Mouse (Mus musculus): ENCODE results near the gene Erc2. TPM values are rescaled to one million over a fixed set of nuclear protein-coding genes. Genes with fewer than 3 reads are reported as not detected.

The Erc2 gene
- polyA plus RNA-seq, 1 experiment from 2014 or later = 7.3 TPM

GRCm38 (mm10) chr14:28301251-28301650, 679.0 kb downstream of the Erc2 start:
- Histone ChIP-seq H3K27me3 (ENCODE audit: control insufficient read depth, insufficient read depth, low read length) (no peaks in the 10 kb centered on the region), H3K4me1 (ENCODE audit: control insufficient read depth, insufficient read depth, low read length) (no peaks in the 10 kb centered on the region), H3K36me3 (ENCODE audit: control insufficient read depth, insufficient read depth, low read length) (no peaks in the 10 kb centered on the region), H3K9me3 (ENCODE audit: control insufficient read depth, low read length) (no peaks in the 10 kb centered on the region), H3K4me3 (ENCODE audit: low read length) (no peak overlapping the region), H3K27ac (ENCODE audit: low read depth, low read length) (no peak overlapping the region), H3K9ac (ENCODE audit: low read depth, low read length) (no peak overlapping the region), H3K4me2 (replicated peaks; ENCODE audit: low read depth, low read length) (no peak overlapping the region)
- no peak for ATAC-seq (ENCODE audit: low FRiP score, low TSS enrichment)
- 38% methylated on average over 5 of the region's 5 CpGs for WGBS

GRCm38 (mm10) chr14:28304131-28304530, 681.9 kb downstream of the Erc2 start:
- no peak overlapping the region for H3K9ac ChIP-seq (ENCODE audit: low read depth, low read length)
- H3K4me2 ChIP-seq (replicated peaks; ENCODE audit: low read depth, low read length) = no peak overlapping the region
- no peaks in the 10 kb centered on the region for H3K4me1 ChIP-seq (ENCODE audit: control insufficient read depth, insufficient read depth, low read length)
- 72% methylated on average over 5 of the region's 5 CpGs for WGBS
- H3K36me3 ChIP-seq (ENCODE audit: control insufficient read depth, insufficient read depth, low read length) = no peaks in the 10 kb centered on the region
- H3K27me3 ChIP-seq (ENCODE audit: control insufficient read depth, insufficient read depth, low read length) = no peaks in the 10 kb centered on the region
- no peak overlapping the region for H3K27ac ChIP-seq (ENCODE audit: low read depth, low read length)
- H3K4me3 ChIP-seq (ENCODE audit: low read length) = no peak overlapping the region
- no peak for ATAC-seq (ENCODE audit: low FRiP score, low TSS enrichment)
- no peaks in the 10 kb centered on the region for H3K9me3 ChIP-seq (ENCODE audit: control insufficient read depth, low read length)

- ATAC-seq (ENCODE audit: low FRiP score, low TSS enrichment) = no peak
- no peak overlapping the region for H3K9ac ChIP-seq (ENCODE audit: low read depth, low read length)
- WGBS = 84% methylated on average over 1 of the region's 1 CpGs
- no peaks in the 10 kb centered on the region for H3K4me1 ChIP-seq (ENCODE audit: control insufficient read depth, insufficient read depth, low read length)
- no peaks in the 10 kb centered on the region for H3K27me3 ChIP-seq (ENCODE audit: control insufficient read depth, insufficient read depth, low read length)
- no peak overlapping the region for H3K27ac ChIP-seq (ENCODE audit: low read depth, low read length)
- H3K36me3 ChIP-seq (ENCODE audit: control insufficient read depth, insufficient read depth, low read length) = no peaks in the 10 kb centered on the region
- no peak overlapping the region for H3K4me3 ChIP-seq (ENCODE audit: low read length)
- H3K9me3 ChIP-seq (ENCODE audit: control insufficient read depth, low read length) = no peaks in the 10 kb centered on the region
- no peak overlapping the region for H3K4me2 ChIP-seq (replicated peaks; ENCODE audit: low read depth, low read length)
These were observed 686.4 kb downstream of the Erc2 start for GRCm38 (mm10) chr14:28308661-28309060.

- H3K9ac ChIP-seq (ENCODE audit: low read depth, low read length) = no peak overlapping the region
- H3K9me3 ChIP-seq (ENCODE audit: control insufficient read depth, low read length) = no peaks in the 10 kb centered on the region
- no peaks in the 10 kb centered on the region for H3K36me3 ChIP-seq (ENCODE audit: control insufficient read depth, insufficient read depth, low read length)
- WGBS = 43% methylated on average over 7 of the region's 7 CpGs
- no peaks in the 10 kb centered on the region for H3K4me1 ChIP-seq (ENCODE audit: control insufficient read depth, insufficient read depth, low read length)
- no peak overlapping the region for H3K4me3 ChIP-seq (ENCODE audit: low read length)
- H3K27ac ChIP-seq (ENCODE audit: low read depth, low read length) = no peak overlapping the region
- ATAC-seq (ENCODE audit: low FRiP score, low TSS enrichment) = no peak
- no peaks in the 10 kb centered on the region for H3K27me3 ChIP-seq (ENCODE audit: control insufficient read depth, insufficient read depth, low read length)
- H3K4me2 ChIP-seq (replicated peaks; ENCODE audit: low read depth, low read length) = no peak overlapping the region
These were observed 694.6 kb downstream of the Erc2 start for GRCm38 (mm10) chr14:28316851-28317250.

GRCm38 (mm10) chr14:28321916-28322534, 699.8 kb downstream of the Erc2 start:
- ATAC-seq (ENCODE audit: low FRiP score, low TSS enrichment) = no peak
- H3K27me3 ChIP-seq (ENCODE audit: control insufficient read depth, insufficient read depth, low read length) = no peaks in the 10 kb centered on the region
- H3K4me3 ChIP-seq (ENCODE audit: low read length) = no peak overlapping the region
- H3K36me3 ChIP-seq (ENCODE audit: control insufficient read depth, insufficient read depth, low read length) = no peaks in the 10 kb centered on the region
- H3K9ac ChIP-seq (ENCODE audit: low read depth, low read length) = no peak overlapping the region
- no peak overlapping the region for H3K4me2 ChIP-seq (replicated peaks; ENCODE audit: low read depth, low read length)
- no peaks in the 10 kb centered on the region for H3K4me1 ChIP-seq (ENCODE audit: control insufficient read depth, insufficient read depth, low read length)
- H3K9me3 ChIP-seq (ENCODE audit: control insufficient read depth, low read length) = no peaks in the 10 kb centered on the region
- H3K27ac ChIP-seq (ENCODE audit: low read depth, low read length) = no peak overlapping the region
- WGBS = 81% methylated on average over 5 of the region's 5 CpGs

- Histone ChIP-seq H3K36me3 (ENCODE audit: control insufficient read depth, insufficient read depth, low read length) (no peaks in the 10 kb centered on the region), H3K9ac (ENCODE audit: low read depth, low read length) (no peak overlapping the region), H3K27ac (ENCODE audit: low read depth, low read length) (no peak overlapping the region), H3K4me3 (ENCODE audit: low read length) (no peak overlapping the region), H3K27me3 (ENCODE audit: control insufficient read depth, insufficient read depth, low read length) (no peaks in the 10 kb centered on the region), H3K4me1 (ENCODE audit: control insufficient read depth, insufficient read depth, low read length) (no peaks in the 10 kb centered on the region), H3K4me2 (replicated peaks; ENCODE audit: low read depth, low read length) (no peak overlapping the region), H3K9me3 (ENCODE audit: control insufficient read depth, low read length) (no peaks in the 10 kb centered on the region)
- WGBS = 79% methylated on average over 2 of the region's 2 CpGs
- no peak for ATAC-seq (ENCODE audit: low FRiP score, low TSS enrichment)
These were observed 701.0 kb downstream of the Erc2 start for GRCm38 (mm10) chr14:28323243-28323642.

- Histone ChIP-seq H3K27ac (ENCODE audit: low read depth, low read length) (no peak overlapping the region), H3K27me3 (ENCODE audit: control insufficient read depth, insufficient read depth, low read length) (no peaks in the 10 kb centered on the region), H3K4me3 (ENCODE audit: low read length) (no peak overlapping the region), H3K9me3 (ENCODE audit: control insufficient read depth, low read length) (no peaks in the 10 kb centered on the region), H3K36me3 (ENCODE audit: control insufficient read depth, insufficient read depth, low read length) (no peaks in the 10 kb centered on the region), H3K4me2 (replicated peaks; ENCODE audit: low read depth, low read length) (no peak overlapping the region), H3K9ac (ENCODE audit: low read depth, low read length) (no peak overlapping the region), H3K4me1 (ENCODE audit: control insufficient read depth, insufficient read depth, low read length) (no peaks in the 10 kb centered on the region)
- no peak for ATAC-seq (ENCODE audit: low FRiP score, low TSS enrichment)
- 71% methylated on average over 2 of the region's 2 CpGs for WGBS
These were observed 701.5 kb downstream of the Erc2 start for GRCm38 (mm10) chr14:28323727-28324126.

GRCm38 (mm10) chr14:28326456-28326855, 704.2 kb downstream of the Erc2 start:
- no peak overlapping the region for H3K4me2 ChIP-seq (replicated peaks; ENCODE audit: low read depth, low read length)
- no peaks in the 10 kb centered on the region for H3K27me3 ChIP-seq (ENCODE audit: control insufficient read depth, insufficient read depth, low read length)
- WGBS = 79% methylated on average over 7 of the region's 7 CpGs
- no peak overlapping the region for H3K9ac ChIP-seq (ENCODE audit: low read depth, low read length)
- H3K27ac ChIP-seq (ENCODE audit: low read depth, low read length) = no peak overlapping the region
- no peaks in the 10 kb centered on the region for H3K36me3 ChIP-seq (ENCODE audit: control insufficient read depth, insufficient read depth, low read length)
- no peaks in the 10 kb centered on the region for H3K9me3 ChIP-seq (ENCODE audit: control insufficient read depth, low read length)
- H3K4me1 ChIP-seq (ENCODE audit: control insufficient read depth, insufficient read depth, low read length) = no peaks in the 10 kb centered on the region
- no peak for ATAC-seq (ENCODE audit: low FRiP score, low TSS enrichment)
- H3K4me3 ChIP-seq (ENCODE audit: low read length) = no peak overlapping the region

- H3K27ac ChIP-seq (ENCODE audit: low read depth, low read length) = no peak overlapping the region
- WGBS = 75% methylated on average over 8 of the region's 8 CpGs
- no peak overlapping the region for H3K4me2 ChIP-seq (replicated peaks; ENCODE audit: low read depth, low read length)
- no peak overlapping the region for H3K4me3 ChIP-seq (ENCODE audit: low read length)
- no peak for ATAC-seq (ENCODE audit: low FRiP score, low TSS enrichment)
- H3K9me3 ChIP-seq (ENCODE audit: control insufficient read depth, low read length) = no peaks in the 10 kb centered on the region
- no peak overlapping the region for H3K9ac ChIP-seq (ENCODE audit: low read depth, low read length)
- H3K4me1 ChIP-seq (ENCODE audit: control insufficient read depth, insufficient read depth, low read length) = no peaks in the 10 kb centered on the region
- H3K36me3 ChIP-seq (ENCODE audit: control insufficient read depth, insufficient read depth, low read length) = no peaks in the 10 kb centered on the region
- H3K27me3 ChIP-seq (ENCODE audit: control insufficient read depth, insufficient read depth, low read length) = no peaks in the 10 kb centered on the region
These were observed 706.3 kb downstream of the Erc2 start for GRCm38 (mm10) chr14:28328512-28328911.
